Mouse (Mus musculus): ENCODE data around the gene Nanos2.

- TF ChIP-seq EP300 (IDR thresholded peaks at IDR 0.05; ENCODE audit: low read depth) (no peak), CTCF (IDR thresholded peaks at IDR 0.05; ENCODE audit: low read depth) (no peak)
Observed at GRCm38 (mm10) chr7:19021048-19021447, 33.8 kb downstream of the Nanos2 start.

Data from heart, postnatal 0 days (tissue).